Mouse (Mus musculus) left cerebral cortex, adult 2 months (tissue): ENCODE measurements around the gene 4921536K21Rik. TPM values are rescaled to one million over a fixed set of nuclear protein-coding genes. Genes with fewer than 3 reads are reported as not detected.

Source experiments
- DNase-seq, 2 experiments: peaks; one replicate each; pipeline ENCODE4 v3.0.0; 2021 to 2022; ENCODE audit warnings: low spot score in 2 of 2, mixed read lengths in 1 of 2; ENCODE audit errors: extremely low spot score in 1 of 2
- H3K27ac ChIP-seq: fragments of 200-600 bp; 2 replicates; pipeline ENCODE4 v1.8.1; 2022
- H3K4me3 ChIP-seq: fragments of 200-600 bp; 2 replicates; pipeline ENCODE4 v1.8.1; 2022
- CTCF ChIP-seq: fragments of 200-600 bp; IDR thresholded peaks from 2 replicates; pipeline ENCODE4 v1.8.1; 2022; ENCODE audit warnings: antibody characterized with exemption, mild to moderate bottlenecking, moderate library complexity
- intact Hi-C: fragments of 180-260 bp; cut with DNase I; formaldehyde crosslinking; loops from one replicate; pipeline ENCODE4 v1.15.1; 2025
- long read RNA-seq, 2 experiments: library from polyadenylated mRNA; stranded (forward); transcript quantifications; one replicate each; pipeline ENCODE4 v2.0.0; 2021; ENCODE audit warnings: borderline mapping rate in 2 of 2
- total RNA-seq, 2 experiments: library from RNA; stranded (reverse); gene quantifications; 2 replicates each; pipeline ENCODE4 v1.2.3; 2021

4921536K21Rik gene
- under 1 TPM; 0.54 to 0.61 TPM for total RNA-seq
- long read RNA-seq, experiment 1 = 0 reads
- long read RNA-seq, experiment 2 = 0 reads

DNA sequence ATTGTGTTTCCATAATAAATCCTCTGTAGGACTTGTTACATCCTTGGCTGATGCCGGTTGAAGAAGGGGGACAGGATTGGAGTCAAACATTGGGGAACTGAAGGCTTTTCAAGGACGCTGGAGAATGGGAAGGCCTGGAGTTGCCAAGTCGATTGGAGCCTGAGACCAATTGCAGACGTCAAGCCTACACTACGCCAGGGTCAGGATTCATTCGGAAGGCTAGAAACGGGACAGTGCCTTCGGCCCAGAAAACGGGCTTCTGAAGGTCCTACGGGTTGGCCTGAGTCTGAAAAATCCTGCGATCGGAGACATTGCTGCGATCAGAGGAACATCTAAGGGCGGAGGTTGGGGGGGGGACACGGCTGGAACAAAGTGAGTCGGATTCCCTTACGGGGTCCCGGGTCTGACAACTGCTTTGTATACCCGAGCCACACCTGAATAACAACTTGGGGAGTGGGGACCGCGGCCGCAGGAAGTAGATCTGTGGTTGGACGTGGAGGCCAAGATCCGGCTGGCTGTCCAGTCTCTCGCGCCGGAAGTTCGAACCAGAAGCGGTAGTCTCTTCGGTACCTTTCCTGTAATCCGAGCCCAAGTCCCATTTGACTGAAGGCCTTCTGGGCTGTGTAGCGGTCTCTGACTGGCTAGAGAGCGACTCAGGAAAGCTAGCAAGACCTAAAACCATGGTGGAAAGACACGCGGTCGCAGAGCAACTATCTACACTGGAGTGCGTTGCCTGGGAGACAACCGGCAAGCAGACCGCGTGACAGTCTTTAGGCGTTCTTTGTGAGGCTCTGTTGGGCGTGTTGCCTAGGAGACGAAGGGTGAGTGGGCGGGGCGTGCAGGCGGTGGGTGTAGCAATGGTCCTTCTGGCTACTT is at the start of gene 4921536K21Rik, which contains the start of gene Dusp18:
Gene 4921536K21Rik, minus strand, starts transcription at position 693 of the 876 bp plus-strand sequence.
Gene Dusp18, plus strand, starts transcription at position 835 of the 876 bp plus-strand sequence.
- intact Hi-C loops = loop anchor here (1.0 kb wide), 1 partner anchor 19 kb away; no protein-coding TSS in a partner anchor
- DNase-seq = peak; percentile 93 to 96
- Histone ChIP-seq H3K27ac (peak within 1 kb of the TSS; percentile 91), H3K4me3 (peak within 1 kb of the TSS; percentile 67)
- no peak for TF ChIP-seq CTCF

DNA sequence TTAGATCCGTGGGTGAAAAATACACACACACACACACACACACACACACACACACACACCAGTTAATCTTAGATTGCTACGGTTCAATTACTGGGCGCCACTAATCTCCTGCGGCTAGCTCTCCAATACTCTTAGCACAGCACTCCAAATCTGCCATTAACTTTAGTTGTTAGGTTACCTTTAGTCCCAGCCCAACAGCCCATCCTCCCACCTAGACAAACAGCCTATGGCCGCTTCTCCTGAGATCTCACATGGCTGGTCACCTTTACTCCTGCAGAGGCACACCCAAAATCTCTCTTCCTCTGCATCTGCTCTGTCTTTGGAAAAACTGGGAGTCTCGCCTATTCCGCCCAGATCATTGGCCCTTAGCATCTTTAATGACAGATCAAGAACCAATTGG is 46.5 kb upstream of the 4921536K21Rik start:
- TF ChIP-seq CTCF = no peak
- intact Hi-C loops = no loop called here
- Histone ChIP-seq H3K4me3 (no peak overlapping the region), H3K27ac (no peak overlapping the region)
- DNase-seq = no peak

DNA sequence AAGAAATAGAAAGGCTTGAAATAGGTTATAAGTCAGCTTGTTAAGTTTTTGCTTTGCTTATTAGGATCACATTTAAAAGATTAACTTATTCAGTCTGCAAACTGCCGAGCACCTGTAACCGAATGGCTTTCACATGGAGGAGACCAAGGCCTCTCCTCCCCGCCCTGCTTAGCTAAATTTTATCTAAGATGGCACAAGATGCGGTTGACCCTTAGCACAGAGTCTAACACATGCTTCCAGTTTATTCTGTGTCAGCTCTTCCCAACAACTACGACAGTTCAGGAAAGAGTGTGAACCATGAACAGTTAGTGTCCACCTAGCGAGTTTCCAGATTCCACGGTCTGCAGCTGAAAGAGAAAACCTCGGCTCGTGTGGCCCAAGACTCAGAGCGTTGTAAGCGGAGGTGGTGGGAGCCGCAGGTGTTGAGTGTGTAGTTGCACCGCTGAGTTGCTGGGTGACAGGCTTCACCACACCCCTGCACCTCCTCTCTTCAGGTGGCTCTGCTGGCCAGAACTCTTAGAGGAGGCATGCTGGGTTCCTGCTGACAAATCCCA is 42.5 kb upstream of the 4921536K21Rik start:
- Histone ChIP-seq H3K27ac (no peak overlapping the region), H3K4me3 (no peak overlapping the region)
- TF ChIP-seq CTCF = no peak
- no peak for DNase-seq
- intact Hi-C loops = no loop called here

DNA sequence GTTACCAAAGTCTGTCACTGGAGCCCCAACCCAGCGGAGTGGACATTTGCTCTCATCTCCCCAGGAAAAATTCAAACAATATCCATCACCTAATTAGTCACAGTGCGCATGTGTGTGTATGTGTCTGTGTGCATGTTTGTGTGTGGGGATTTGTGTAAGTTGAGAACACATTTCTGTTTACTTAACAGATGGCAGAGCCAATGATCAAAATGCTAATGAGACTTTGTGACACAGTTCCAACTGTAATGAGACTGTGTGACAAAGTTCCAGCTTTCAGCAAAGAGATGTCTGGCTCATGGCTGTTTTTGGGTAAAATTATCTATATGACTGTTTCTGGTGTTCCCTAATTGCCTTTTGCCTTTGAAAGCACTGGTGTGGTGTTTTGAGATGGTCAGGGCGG is 41.4 kb upstream of the 4921536K21Rik start:
- no peak for TF ChIP-seq CTCF
- intact Hi-C loops = no loop called here
- Histone ChIP-seq H3K27ac (no peak overlapping the region), H3K4me3 (no peak overlapping the region)
- no peak for DNase-seq

DNA sequence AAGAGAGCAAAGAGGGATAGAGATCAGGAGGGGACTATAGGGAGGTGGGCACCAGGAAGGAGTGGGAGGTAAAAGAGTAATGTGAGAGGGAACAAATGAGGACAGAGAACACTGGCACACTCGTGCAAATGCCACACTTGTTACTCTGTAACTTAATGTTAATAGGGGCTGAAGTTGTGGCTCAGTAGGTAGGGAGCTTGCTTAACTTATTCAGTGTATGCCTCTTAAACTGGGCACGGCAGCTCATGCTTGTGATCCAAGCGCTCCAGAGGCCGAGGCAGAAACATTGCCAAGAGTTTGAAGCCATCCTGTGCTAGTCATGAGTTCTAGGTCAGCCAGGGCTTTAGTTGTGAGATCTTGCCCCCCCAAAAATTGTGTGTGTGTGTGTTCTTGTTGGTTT is 40.2 kb upstream of the 4921536K21Rik start:
- TF ChIP-seq CTCF = no peak
- intact Hi-C loops = no loop called here
- no peak for DNase-seq
- H3K4me3 ChIP-seq = no peak overlapping the region
- H3K27ac ChIP-seq = no peak overlapping the region

DNA sequence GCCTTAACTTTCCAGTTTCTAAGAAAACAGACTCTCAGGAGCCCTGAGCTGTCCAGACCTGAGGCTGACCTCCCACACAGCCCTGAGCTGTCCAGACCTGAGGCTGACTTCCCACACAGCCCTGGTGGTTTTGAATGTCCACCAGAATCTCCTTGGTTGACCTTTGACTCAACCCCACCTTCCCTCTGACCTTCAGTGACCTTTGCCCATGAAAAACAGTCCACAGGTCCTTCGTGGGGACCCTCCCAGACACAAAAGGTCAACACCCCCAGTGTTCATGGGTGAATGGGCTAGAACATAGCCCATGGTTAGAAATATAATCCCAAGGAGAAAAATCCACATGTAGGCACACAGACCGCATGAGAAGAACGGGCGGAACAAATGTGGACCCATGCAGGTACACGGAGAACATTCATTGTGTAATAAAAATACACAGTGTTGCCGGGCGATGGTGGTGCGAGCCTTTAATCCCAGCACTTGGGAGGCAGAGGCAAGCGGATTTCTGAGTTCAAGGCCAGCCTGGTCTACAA is 38.9 kb upstream of the 4921536K21Rik start:
- H3K27ac ChIP-seq = no peak overlapping the region
- DNase-seq = no peak
- no peak overlapping the region for H3K4me3 ChIP-seq
- no peak for TF ChIP-seq CTCF
- intact Hi-C loops = no loop called here

DNA sequence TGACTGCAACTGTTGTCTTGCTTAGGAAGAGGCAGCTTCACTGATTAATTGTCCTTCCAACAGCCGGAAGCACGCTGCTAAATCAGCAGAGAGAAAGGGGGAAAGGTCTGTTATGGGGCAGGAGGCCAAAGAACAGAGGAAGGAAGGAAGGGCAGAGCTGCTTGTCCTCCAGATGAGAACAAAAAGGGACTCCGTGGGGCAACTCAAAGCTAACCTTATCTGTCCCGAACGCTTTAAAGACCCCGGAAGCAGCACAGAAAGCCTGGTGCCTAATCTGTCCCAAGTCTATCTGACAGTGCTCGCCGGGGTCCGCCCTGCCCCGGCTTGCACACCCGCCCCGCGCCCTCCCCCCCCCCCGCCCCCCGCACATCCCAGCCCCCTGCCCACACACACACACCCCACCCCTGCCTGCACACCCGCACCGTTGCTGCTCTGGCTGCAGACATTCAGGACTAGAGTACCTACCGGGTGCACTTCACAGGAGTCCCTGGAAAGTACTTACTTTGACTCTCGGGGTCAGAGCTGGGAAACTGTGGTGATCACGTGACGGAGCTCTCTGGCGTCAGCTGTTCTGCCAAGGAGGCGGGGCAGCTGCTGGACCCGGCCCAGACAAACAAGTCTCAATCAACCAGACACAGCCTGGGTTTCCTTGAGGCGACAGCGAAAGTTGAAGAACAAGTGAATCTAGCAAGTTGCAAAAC is 36.8 kb upstream of the 4921536K21Rik start, which contains the start of gene Tcn2:
Gene Tcn2, minus strand, starts transcription at position 649 of the 701 bp plus-strand sequence.
- no peak for TF ChIP-seq CTCF
- peak within 1 kb of the TSS; percentile 39 for H3K4me3 ChIP-seq
- H3K27ac ChIP-seq = no peak within 1 kb of the TSS
- peak; percentile 57 to 63 for DNase-seq
- intact Hi-C loops = no loop called here

DNA sequence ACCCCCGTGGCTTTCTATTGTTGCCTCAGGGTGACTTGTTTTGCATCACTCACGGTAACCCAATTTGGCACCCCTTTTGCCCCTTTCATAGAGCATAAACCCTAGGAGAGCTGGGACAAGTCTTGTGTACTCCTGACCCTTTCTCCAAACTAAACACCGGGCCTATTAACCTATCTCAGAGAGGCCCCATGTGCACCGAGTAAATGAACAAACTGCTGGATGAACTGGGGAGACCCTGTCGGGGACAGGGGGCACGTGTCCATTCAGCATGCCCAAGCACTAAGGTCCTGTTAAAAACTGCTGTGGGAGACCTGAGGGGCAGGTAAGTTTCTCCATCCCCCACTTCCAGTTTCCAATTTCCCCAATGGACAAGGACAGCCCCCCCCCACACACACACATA is 36.0 kb upstream of the 4921536K21Rik start:
- no peak for DNase-seq
- Histone ChIP-seq H3K4me3 (no peak overlapping the region), H3K27ac (no peak overlapping the region)
- no peak for TF ChIP-seq CTCF
- intact Hi-C loops = no loop called here

DNA sequence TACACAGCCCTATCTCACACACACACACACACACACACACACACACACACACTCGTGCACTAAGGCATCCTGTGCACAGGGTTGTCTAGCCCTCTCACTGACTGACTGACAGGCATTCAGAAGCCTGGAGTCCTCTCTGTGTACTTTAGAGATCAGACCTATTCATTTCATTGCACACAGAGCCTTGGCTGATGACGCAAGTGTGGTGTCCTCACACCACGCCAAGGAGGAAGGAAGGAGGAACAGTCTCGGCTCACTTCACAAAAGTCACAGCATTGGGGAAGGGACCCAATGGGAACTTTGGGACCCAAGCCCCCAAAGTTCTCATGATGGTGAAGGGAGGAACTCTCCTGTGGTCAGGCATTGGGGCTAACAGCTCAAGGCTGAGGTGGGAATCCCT is 35.1 kb upstream of the 4921536K21Rik start:
- intact Hi-C loops = no loop called here
- H3K4me3 ChIP-seq = no peak overlapping the region
- TF ChIP-seq CTCF = no peak
- H3K27ac ChIP-seq = no peak overlapping the region
- DNase-seq = peak in 1 of 2 experiments; percentile 3

DNA sequence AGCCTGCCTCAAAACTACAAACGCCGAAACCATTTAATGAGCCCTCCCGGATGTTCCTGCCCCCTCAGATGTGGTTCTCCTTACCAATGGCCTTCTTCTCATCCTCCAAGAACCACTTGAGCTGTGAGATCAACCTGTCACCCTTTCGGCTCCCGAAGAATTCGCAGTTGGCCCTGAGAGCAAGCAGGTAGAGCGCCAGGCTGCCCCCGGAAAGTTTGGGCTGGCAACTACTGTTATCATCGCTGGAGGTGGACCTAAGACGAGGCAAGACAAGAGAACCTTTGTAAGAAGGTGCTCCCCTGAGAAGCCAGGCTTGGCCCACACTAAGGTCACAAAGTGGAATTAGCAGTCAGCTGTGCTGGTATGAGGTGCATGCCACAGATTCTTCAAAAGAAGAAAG is 31.0 kb upstream of the 4921536K21Rik start:
- intact Hi-C loops = no loop called here
- TF ChIP-seq CTCF = no peak

DNA sequence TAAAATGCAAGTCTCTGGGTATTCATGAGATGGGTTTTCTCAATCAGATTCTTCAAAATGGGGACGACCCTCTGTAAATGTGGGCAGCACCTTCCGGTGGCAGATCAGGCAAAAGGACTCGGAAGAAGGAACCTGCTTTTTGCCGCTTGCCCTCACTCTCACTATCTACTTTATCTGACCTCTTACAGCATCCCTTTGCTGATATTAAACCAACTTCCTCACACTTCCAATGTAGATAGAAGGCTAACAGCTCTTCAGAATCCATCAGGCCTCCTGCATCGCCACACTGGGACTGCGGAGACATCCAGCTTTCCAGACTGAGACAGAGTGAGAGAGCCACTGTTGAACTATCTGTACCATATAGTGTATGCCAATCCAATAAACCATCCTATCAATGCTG is 27.8 kb upstream of the 4921536K21Rik start:
- no peak overlapping the region for H3K4me3 ChIP-seq
- DNase-seq = no peak
- H3K27ac ChIP-seq = no peak overlapping the region
- no peak for TF ChIP-seq CTCF
- intact Hi-C loops = loop anchor here (5.0 kb wide), 1 partner anchor 385 kb away; no protein-coding TSS in a partner anchor

More for the DNA sequence above, 31.0 kb upstream of the 4921536K21Rik start:
- Histone ChIP-seq H3K4me3 (no peak overlapping the region), H3K27ac (no peak overlapping the region)
- no peak for DNase-seq
